Mouse (Mus musculus): ENCODE results near the gene St6galnac3.

- TF ChIP-seq CTCF (IDR thresholded peaks at IDR 0.05; ENCODE audit: control insufficient read depth, insufficient read depth, insufficient read length) (no peak), USF1 (IDR thresholded peaks at IDR 0.05; ENCODE audit: low read depth) (no peak), MAX (IDR thresholded peaks at IDR 0.05) (no peak), MYOD1 (IDR thresholded peaks at IDR 0.05; ENCODE audit: control insufficient read depth, insufficient read length, low read depth) (no peak)
Observed at GRCm38 (mm10) chr3:153433010-153433409, 292.0 kb downstream of the St6galnac3 start.
